24 mouse cellular contexts compared by ENCODE assay signal in genomic region chr1:13455572-13455971, GRCm38 (mm10).
DNase-seq lines count a peak whose midpoint lies in the region; ATAC-seq and TF ChIP-seq lines count a peak whose summit lies in the region.
"Had no signal": no experiment of that assay in that cellular context is flagged by ENCODE, and none has a peak within 500 bp of the region (broad histone marks: within the 10 kb centered on the region; RNA-seq: fewer than 3 reads in every experiment).

No protein-coding gene starts in this region.

- no peak for ATAC-seq in megakaryocyte, adult 5-6 weeks (ENCODE audit: poor library complexity, severe bottlenecking)
- ATAC-seq in stomach, postnatal 0 days (ENCODE audit: low FRiP score, low TSS enrichment): no peak
- ATAC-seq in hindbrain, embryonic 13.5 days (ENCODE audit: low FRiP score): no peak
- ATAC-seq: Patski had no signal

- H3K27ac ChIP-seq in ES-E14 (ENCODE audit: insufficient read depth, low read depth, low read length, poor library complexity, severe bottlenecking): no peak overlapping the region; the same call in 1 of the 2 replicates
- H3K27ac ChIP-seq in stomach, postnatal 0 days (replicated peaks): no peak overlapping the region
- H3K27ac ChIP-seq in hindbrain, embryonic 13.5 days: no peak overlapping the region

- DNase-seq in ES-CJ7 (ENCODE audit: low read depth, low spot score) (peak; percentile 63), ES-E14 (ENCODE audit: low read depth, low spot score) (peak; percentile 24), R1 (ENCODE audit: low read depth, low spot score) (peak; percentile 70), ZHBTc4 (ENCODE audit: low read depth, low spot score) (peak; percentile 67)
- no peak for DNase-seq in stomach, postnatal 0 days (ENCODE audit: low spot score)
- no peak for DNase-seq in layer of hippocampus, adult 8-10 months (ENCODE audit: low spot score in 2 of 2)
- DNase-seq: adrenal gland, adult 2 months; adrenal gland, adult 8-10 months; adrenal gland, postnatal 10 days; adrenal gland, postnatal 14 days; adrenal gland, postnatal 25 days; adrenal gland, postnatal 36 days; B cell, adult 2 months; cerebellum, adult 11 months; cerebellum, adult 11-12 months; cerebellum, adult 18-20 months; cerebellum, adult 2 months; cerebellum, adult 8-10 months; cerebellum, adult 9-10 months had no signal

- no peaks in the 10 kb centered on the region for H3K4me1 ChIP-seq in ES-E14 (ENCODE audit: control insufficient read depth in 2 of 2, insufficient read depth in 2 of 2, low read length in 2 of 2, poor library complexity in 1 of 2)
- H3K4me1 ChIP-seq in stomach, postnatal 0 days (replicated peaks; ENCODE audit: control insufficient read depth, insufficient read depth): no peaks in the 10 kb centered on the region
- H3K4me1 ChIP-seq in hindbrain, embryonic 13.5 days (replicated peaks): no peaks in the 10 kb centered on the region

- no peak overlapping the region for H3K9ac ChIP-seq in ES-E14 (ENCODE audit: insufficient read depth, low read depth, low read length, poor library complexity, severe bottlenecking)
- H3K9ac ChIP-seq in stomach, postnatal 0 days (ENCODE audit: low read length): no peak overlapping the region
- no peak overlapping the region for H3K9ac ChIP-seq in hindbrain, embryonic 13.5 days

- H3K4me2 ChIP-seq in stomach, postnatal 0 days (replicated peaks; ENCODE audit: low read depth): no peak overlapping the region
- H3K4me2 ChIP-seq in hindbrain, embryonic 13.5 days: no peak overlapping the region

- 88% methylated on average over 3 of the region's 3 CpGs for WGBS in stomach, postnatal 0 days
- WGBS in hindbrain, embryonic 13.5 days: 77% methylated on average over 3 of the region's 3 CpGs

- no peaks in the 10 kb centered on the region for H3K27me3 ChIP-seq in stomach, postnatal 0 days (ENCODE audit: control insufficient read depth, insufficient read depth, low read length)
- no peaks in the 10 kb centered on the region for H3K27me3 ChIP-seq in hindbrain, embryonic 13.5 days
- H3K27me3 ChIP-seq: CH12.LX had no signal

- TF ChIP-seq CTCF in stomach, postnatal 0 days (IDR thresholded peaks at IDR 0.05; ENCODE audit: low read depth): no peak

- H3K9me3 ChIP-seq in ES-E14 (ENCODE audit: control insufficient read depth, insufficient read depth, low read depth, low read length): peaks cover 5% of the 10 kb centered on the region; the same call in 1 of the 2 replicates
- no peaks in the 10 kb centered on the region for H3K9me3 ChIP-seq in stomach, postnatal 0 days (ENCODE audit: control insufficient read depth, low read length)
- no peaks in the 10 kb centered on the region for H3K9me3 ChIP-seq in hindbrain, embryonic 13.5 days

- in situ Hi-C loops in ES-E14 (cut with MboI; ENCODE audit: low sequenced_read_pairs in 2 of 2, unreplicated experiment in 2 of 2): no loop called here

- H3K36me3 ChIP-seq in ES-E14 (ENCODE audit: control insufficient read depth, insufficient read depth, low read length, poor library complexity, severe bottlenecking): no peaks in the 10 kb centered on the region
- H3K36me3 ChIP-seq in stomach, postnatal 0 days (ENCODE audit: control insufficient read depth, insufficient read depth, low read length): no peaks in the 10 kb centered on the region
- no peaks in the 10 kb centered on the region for H3K36me3 ChIP-seq in hindbrain, embryonic 13.5 days
- H3K36me3 ChIP-seq: G1E had no signal

- H3K4me3 ChIP-seq in ES-E14 (ENCODE audit: insufficient read depth in 1 of 2, low read depth in 1 of 2, low read length in 2 of 2, poor library complexity in 1 of 2, severe bottlenecking in 1 of 2): no peak overlapping the region
- no peak overlapping the region for H3K4me3 ChIP-seq in stomach, postnatal 0 days (ENCODE audit: low read depth, low read length)
- no peak overlapping the region for H3K4me3 ChIP-seq in hindbrain, embryonic 13.5 days

- no peak for TF ChIP-seq EP300 in stomach, postnatal 0 days (optimal IDR thresholded peaks at IDR 0.05)

TF ChIP-seq in ES-E14, 5 proteins besides CTCF, POLR2A, EP300 and RAD21:
- TF ChIP-seq ZNF384 (IDR thresholded peaks at IDR 0.05; ENCODE audit: low read depth, low read length) (no peak), ZC3H11A (IDR thresholded peaks at IDR 0.05; ENCODE audit: borderline replicate concordance, low read depth, low read length) (no peak), CHD2 (IDR thresholded peaks at IDR 0.05; ENCODE audit: low read depth, low read length) (no peak), HCFC1 (IDR thresholded peaks at IDR 0.05; ENCODE audit: borderline replicate concordance, insufficient read depth, low read length) (no peak), MAFK (IDR thresholded peaks at IDR 0.05; ENCODE audit: insufficient read depth, low read depth, low read length) (no peak)

Comparison
In these comparisons a context has a peak if more than half of its experiments do, and no peak if none do; other contexts are left out.
1. DNase-seq: peak in ES-CJ7 (single experiment), ES-E14 (single experiment), R1 (single experiment) and ZHBTc4 (single experiment); none in stomach, postnatal 0 days (single experiment) and layer of hippocampus, adult 8-10 months (0 of 2).